Mouse (Mus musculus) hindbrain, embryonic 11.5 days (tissue): ENCODE measurements around the gene Lyz2. TPM values are rescaled to one million over a fixed set of nuclear protein-coding genes. Genes with fewer than 3 reads are reported as not detected.
"Not testable (repeated sequence)": the region's sequence is repeated elsewhere in the genome, so short reads cannot be mapped to it uniquely, and the experiment has no call there.

Experiments used
- ATAC-seq: fragments of 200-750 bp; cut with Nextera tagmentation; 2 replicates; pipeline ENCODE4 v1.8.0; 2017; ENCODE audit warnings: mild to moderate bottlenecking, moderate TSS enrichment, moderate library complexity; ENCODE audit not compliant: low FRiP score
- DNase-seq: peaks from one replicate; pipeline ENCODE4 v3.0.0-alpha.2; 2015; ENCODE audit warnings: low spot score
- H3K27ac ChIP-seq: fragments of 300-500 bp; sonication (generic); 2 replicates; pipeline ENCODE4 v1.5.1; 2014; ENCODE audit warnings: mild to moderate bottlenecking, low read depth, low read length
- H3K27me3 ChIP-seq: fragments of 300-500 bp; sonication (generic); 2 replicates; pipeline ENCODE4 v1.6.1; 2014; ENCODE audit warnings: mild to moderate bottlenecking, low read length, moderate library complexity, mixed read lengths; ENCODE audit not compliant: control insufficient read depth, insufficient read depth
- H3K36me3 ChIP-seq: fragments of 300-500 bp; sonication (generic); 2 replicates; pipeline ENCODE4 v1.6.1; 2014; ENCODE audit warnings: mild to moderate bottlenecking, low read length, moderate library complexity, mixed read lengths; ENCODE audit not compliant: control insufficient read depth, insufficient read depth
- H3K4me1 ChIP-seq: fragments of 300-500 bp; sonication (generic); replicated peaks from 2 replicates; pipeline ENCODE4 v1.6.1; 2014; ENCODE audit warnings: low read length, mixed read lengths; ENCODE audit not compliant: control insufficient read depth, insufficient read depth
- H3K4me2 ChIP-seq: fragments of 300-500 bp; sonication (generic); replicated peaks from 2 replicates; pipeline ENCODE4 v1.6.1; 2014; ENCODE audit warnings: mild to moderate bottlenecking, low read depth, low read length
- H3K4me3 ChIP-seq: fragments of 300-500 bp; sonication (generic); 2 replicates; pipeline ENCODE4 v1.5.1; 2014; ENCODE audit warnings: low read depth, low read length
- H3K9ac ChIP-seq: fragments of 300-500 bp; sonication (generic); 2 replicates; pipeline ENCODE4 v1.6.1; 2014; ENCODE audit warnings: low read depth, low read length
- H3K9me3 ChIP-seq: fragments of 300-500 bp; sonication (generic); 2 replicates; pipeline ENCODE4 v1.6.1; 2016; ENCODE audit warnings: low read length; ENCODE audit not compliant: control insufficient read depth
- WGBS: fragments of 180-500 bp; shearing (Covaris S2); extraction: QIAGEN DNeasy Blood & Tissue Kit; methylation state at CpG from one replicate; pipeline ENCODE4 v1.1.7; 2014; 5-methylcytosine and 5-hydroxymethylcytosine counted together
- polyA plus RNA-seq: library from polyadenylated mRNA; unstranded; fragments of >200 nt; fragmentation: Nextera tagmentation; extraction: Ambion mirVana; gene quantifications from 2 replicates; pipeline ENCODE4 v1.2.1, GENCODE M21; 2014

Gene Lyz2
- polyA plus RNA-seq, 1 experiment from 2014 or later: 20.5 TPM

DNA sequence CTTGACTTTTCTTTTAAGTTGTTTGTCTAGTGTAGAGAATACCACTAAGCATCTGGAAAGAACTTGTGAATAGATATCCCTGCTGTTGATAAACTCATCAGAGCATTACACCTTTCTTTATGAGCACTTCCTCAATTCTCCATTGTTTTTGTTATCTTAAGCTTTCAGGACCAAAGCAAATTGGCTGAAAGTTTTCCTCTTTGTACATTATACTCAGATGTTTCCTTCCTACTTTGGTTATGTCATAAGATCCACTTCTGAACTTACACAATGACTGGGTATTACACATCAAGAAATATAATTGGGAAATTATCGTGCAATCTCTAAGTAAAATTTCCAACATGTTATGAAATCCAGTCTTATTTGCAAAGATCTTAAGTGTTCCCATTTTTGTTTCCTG, 19.6 kb upstream of the Lyz2 start:
- H3K9me3 ChIP-seq: no peaks in the 10 kb centered on the region
- no peak for DNase-seq
- H3K4me2 ChIP-seq: no peak overlapping the region
- H3K36me3 ChIP-seq: no peaks in the 10 kb centered on the region
- H3K9ac ChIP-seq: no peak overlapping the region
- no peaks in the 10 kb centered on the region for H3K27me3 ChIP-seq
- no peak overlapping the region for H3K27ac ChIP-seq
- 87% methylated on average over 1 of the region's 1 CpGs for WGBS
- no peaks in the 10 kb centered on the region for H3K4me1 ChIP-seq
- no peak for ATAC-seq
- no peak overlapping the region for H3K4me3 ChIP-seq

DNA sequence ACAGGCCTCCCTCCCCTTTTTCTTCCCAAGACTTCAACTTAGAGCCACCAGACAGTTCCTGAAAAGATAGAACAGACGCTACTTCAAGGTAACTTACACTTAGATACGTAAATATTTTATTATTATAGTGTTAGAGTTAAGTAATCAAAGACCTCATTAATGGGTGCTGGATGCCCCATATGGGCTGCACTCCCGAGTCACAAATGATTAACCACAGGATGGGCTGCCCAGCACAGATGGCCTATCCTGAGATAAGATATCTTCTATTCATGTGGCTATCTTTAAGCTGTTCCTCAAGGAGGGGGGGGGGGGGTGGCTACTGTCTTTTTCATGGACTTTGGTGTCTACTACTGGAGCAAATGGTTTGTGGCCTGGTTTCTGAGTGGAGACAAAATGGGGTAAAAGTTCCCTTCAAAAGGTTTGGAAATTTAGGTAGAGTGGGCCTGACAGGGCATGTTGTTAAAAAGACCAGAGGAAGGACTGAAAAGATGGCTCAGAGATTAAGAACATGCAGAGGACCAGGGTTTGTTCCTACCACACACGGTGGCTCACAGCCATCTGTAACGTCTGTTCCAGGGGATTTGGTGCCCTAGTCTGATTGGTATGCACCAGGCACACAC, 17.9 kb upstream of the Lyz2 start:
- DNase-seq (no peak), ATAC-seq (no peak)
- 86% methylated on average over 5 of the region's 5 CpGs for WGBS
- H3K9ac ChIP-seq: no peak overlapping the region
- no peaks in the 10 kb centered on the region for H3K9me3 ChIP-seq
- no peaks in the 10 kb centered on the region for H3K27me3 ChIP-seq
- H3K36me3 ChIP-seq: no peaks in the 10 kb centered on the region
- no peak overlapping the region for H3K4me3 ChIP-seq
- no peaks in the 10 kb centered on the region for H3K4me1 ChIP-seq
- H3K27ac ChIP-seq: no peak overlapping the region
- H3K4me2 ChIP-seq: no peak overlapping the region

DNA sequence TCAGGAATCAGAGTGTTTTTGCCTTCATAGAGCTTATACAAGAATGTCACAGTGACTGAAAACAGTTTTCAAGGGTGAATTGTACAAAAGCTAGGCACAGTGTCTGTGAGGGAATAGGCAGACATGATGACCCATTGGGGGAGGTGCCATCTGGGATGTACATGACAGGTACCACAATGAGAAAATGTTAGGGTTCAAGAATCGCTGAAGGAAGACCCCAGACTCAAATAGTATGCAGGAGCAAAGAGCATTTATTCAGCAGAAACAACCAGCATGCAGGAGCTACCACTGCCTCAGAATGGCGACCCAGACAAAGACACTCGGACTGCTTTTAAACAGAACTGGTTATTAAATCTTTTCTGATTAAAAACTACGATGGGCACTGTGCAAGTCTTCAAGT, 17.0 kb upstream of the Lyz2 start:
- H3K4me2 ChIP-seq: no peak overlapping the region
- no peak overlapping the region for H3K4me3 ChIP-seq
- DNase-seq: no peak
- ATAC-seq: no peak
- no peaks in the 10 kb centered on the region for H3K36me3 ChIP-seq
- H3K27me3 ChIP-seq: no peaks in the 10 kb centered on the region
- H3K27ac ChIP-seq: no peak overlapping the region
- no peaks in the 10 kb centered on the region for H3K4me1 ChIP-seq
- H3K9ac ChIP-seq: no peak overlapping the region
- 85% methylated on average over 4 of the region's 4 CpGs for WGBS
- H3K9me3 ChIP-seq: no peaks in the 10 kb centered on the region

DNA sequence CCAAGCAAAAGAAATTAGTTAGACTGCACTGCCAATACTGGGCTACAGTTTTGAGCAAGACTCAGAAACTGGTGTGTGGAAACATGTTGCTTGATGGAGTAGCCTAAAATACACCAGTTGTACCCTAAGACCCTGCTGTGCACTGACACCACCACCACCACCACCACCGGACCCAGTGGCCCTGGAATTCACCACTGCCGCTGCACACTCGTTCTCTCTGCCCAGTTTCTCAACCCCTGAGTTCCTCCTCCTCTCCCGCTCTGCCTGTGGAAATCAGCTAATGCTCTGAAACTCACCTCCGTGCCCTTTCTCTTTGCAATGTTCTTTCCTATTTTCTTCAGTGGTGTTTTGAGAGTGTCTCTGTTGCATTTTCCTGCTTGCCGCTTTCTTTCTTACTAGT, 16.2 kb upstream of the Lyz2 start:
- Histone ChIP-seq H3K9me3 (no peaks in the 10 kb centered on the region), H3K4me3 (no peak overlapping the region), H3K27me3 (no peaks in the 10 kb centered on the region), H3K4me2 (no peak overlapping the region), H3K9ac (no peak overlapping the region), H3K27ac (no peak overlapping the region), H3K36me3 (no peaks in the 10 kb centered on the region), H3K4me1 (no peaks in the 10 kb centered on the region)
- ATAC-seq: no peak
- 88% methylated on average over 6 of the region's 6 CpGs for WGBS
- no peak for DNase-seq

DNA sequence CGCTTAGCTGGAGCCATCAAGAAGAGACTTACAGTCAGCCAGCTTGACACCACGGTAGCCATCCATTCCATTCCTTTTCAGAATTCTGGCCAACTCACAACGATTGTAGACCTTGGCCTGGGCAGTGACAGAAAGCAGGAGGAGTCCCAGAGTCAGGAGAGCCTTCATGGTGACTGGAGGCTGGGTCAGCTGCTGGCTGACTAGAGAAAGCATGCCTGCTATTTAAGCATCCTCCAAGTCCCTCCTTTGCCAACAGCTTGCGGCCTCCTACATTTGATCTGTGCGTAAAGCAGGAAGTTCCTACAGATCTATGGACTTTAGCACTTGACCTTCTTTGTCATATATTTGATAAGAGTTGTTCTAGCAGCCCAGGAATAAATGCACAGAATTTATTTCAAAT, 10.6 kb upstream of the Lyz2 start, which contains the start of gene Lyz1:
Gene Lyz1 (minus strand): TSS at position 198 of the 400 bp plus-strand sequence.
- H3K4me1 ChIP-seq: no peaks in the 10 kb centered on the region
- WGBS: 85% methylated on average over 5 of the region's 5 CpGs
- ATAC-seq: no peak
- H3K9ac ChIP-seq: no peak within 1 kb of the TSS
- H3K27ac ChIP-seq: no peak within 1 kb of the TSS
- no peak for DNase-seq
- H3K9me3 ChIP-seq: no peaks in the 10 kb centered on the region
- H3K4me2 ChIP-seq: no peak within 1 kb of the TSS
- no peaks in the 10 kb centered on the region for H3K36me3 ChIP-seq
- no peaks in the 10 kb centered on the region for H3K27me3 ChIP-seq
- H3K4me3 ChIP-seq: no peak within 1 kb of the TSS

DNA sequence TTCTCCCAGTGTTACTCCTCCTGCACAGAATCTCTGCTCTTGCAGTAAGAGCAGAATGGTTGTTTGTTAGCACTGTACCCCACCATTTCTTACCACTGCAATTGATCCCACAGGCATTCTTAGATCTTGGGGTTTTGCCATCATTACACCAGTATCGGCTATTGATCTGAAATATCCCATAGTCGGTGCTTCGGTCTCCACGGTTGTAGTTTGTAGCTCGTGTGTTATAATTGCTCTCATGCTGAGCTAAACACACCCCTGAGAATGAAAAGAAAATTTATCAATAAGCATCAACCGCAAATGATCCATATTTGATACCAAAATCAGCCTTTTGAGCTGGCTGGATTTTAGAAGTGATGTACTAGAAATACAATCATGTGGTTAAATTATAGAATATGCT, 8.8 kb upstream of the Lyz2 start:
- not testable (repeated sequence) for ATAC-seq

DNA sequence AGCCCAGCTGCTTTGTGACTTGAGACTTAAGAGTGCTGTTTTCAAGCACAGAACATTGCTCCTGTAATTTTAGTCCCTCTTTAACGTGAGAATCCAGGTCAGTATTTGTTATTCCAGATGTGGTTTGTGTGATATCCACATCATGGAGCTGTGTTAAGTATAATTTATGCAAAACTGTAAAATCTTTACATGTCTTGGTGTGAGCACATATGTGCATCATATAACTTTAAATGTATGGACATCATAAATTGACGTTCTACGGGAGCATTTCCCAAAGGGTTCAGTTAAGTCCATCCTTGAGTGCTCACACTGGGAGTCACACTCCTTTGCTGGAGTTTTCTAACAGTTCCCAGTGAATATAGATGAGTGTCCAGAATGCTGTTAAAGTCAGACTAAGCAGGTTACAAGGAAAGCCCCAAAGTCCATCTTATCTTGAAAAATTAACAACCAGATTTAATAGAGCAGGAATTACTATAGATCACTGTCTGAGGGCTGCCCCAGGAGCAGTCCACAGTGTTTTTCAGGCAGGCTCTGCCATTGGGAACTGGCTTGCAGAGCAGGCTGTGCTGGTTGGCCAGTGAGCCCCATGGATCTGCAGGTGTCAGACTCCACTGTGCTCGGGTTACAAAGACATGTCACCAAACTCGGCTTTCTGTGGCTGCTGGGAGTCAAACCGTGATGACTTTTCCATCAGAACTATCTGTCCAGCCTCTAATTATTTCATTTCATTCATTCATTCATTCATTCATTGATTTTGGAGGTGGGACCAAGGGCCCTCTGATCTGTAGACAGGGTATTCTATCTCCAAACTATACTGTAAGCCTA, 8.1 kb upstream of the Lyz2 start:
- Histone ChIP-seq H3K27me3 (no peaks in the 10 kb centered on the region), H3K4me3 (no peak overlapping the region), H3K36me3 (no peaks in the 10 kb centered on the region), H3K9me3 (no peaks in the 10 kb centered on the region), H3K4me1 (no peaks in the 10 kb centered on the region), H3K27ac (no peak overlapping the region), H3K9ac (no peak overlapping the region), H3K4me2 (no peak overlapping the region)
- 52% methylated on average over 6 of the region's 6 CpGs for WGBS
- DNase-seq (no peak), ATAC-seq (no peak)

More for the DNA sequence above, 8.8 kb upstream of the Lyz2 start:
- not testable (repeated sequence) for H3K27ac ChIP-seq, H3K36me3 ChIP-seq, H3K9ac ChIP-seq, H3K9me3 ChIP-seq, H3K4me2 ChIP-seq, H3K4me3 ChIP-seq, H3K27me3 ChIP-seq, H3K4me1 ChIP-seq, DNase-seq
- 90% methylated on average over 6 of the region's 6 CpGs for WGBS

DNA sequence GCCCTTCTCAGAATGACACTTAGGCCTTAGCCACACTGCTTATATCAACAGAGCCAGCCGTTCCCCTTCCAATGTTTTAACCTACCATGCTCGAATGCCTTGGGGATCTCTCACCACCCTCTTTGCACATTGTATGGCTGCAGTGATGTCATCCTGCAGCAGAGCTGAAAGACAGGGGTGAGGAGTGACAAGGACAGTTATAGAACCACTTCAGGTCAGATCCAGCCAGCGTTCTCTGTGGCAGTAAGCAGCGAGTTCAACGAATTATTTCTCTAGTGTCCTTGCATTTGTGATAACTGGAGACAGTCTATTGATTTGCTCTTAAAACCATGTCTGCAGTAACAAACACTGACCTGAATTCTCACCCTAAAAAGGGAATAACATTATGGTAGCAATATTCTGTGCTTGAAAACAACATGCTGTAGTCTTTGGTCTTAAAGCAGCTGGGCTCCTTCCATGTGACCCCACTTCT, 6.9 kb upstream of the Lyz2 start:
- H3K9me3 ChIP-seq, H3K9ac ChIP-seq, DNase-seq, H3K4me2 ChIP-seq, H3K4me1 ChIP-seq, H3K27me3 ChIP-seq, H3K4me3 ChIP-seq, H3K27ac ChIP-seq, ATAC-seq, H3K36me3 ChIP-seq: not testable (repeated sequence)
- WGBS: 82% methylated on average over 5 of the region's 5 CpGs
